Mouse (Mus musculus) gastrocnemius, postnatal 10 days (tissue): ENCODE measurements around the gene Ranbp6. TPM values are rescaled to one million over a fixed set of nuclear protein-coding genes. Genes with fewer than 3 reads are reported as not detected.
A peak's percentile ranks its signal among the peaks of the same experiment; 100 is the strongest.

Source experiments
- DNase-seq: peaks from one replicate; pipeline ENCODE4 v3.0.0; 2021; ENCODE audit warnings: mixed read lengths
- total RNA-seq, 2 experiments: library from RNA; stranded (reverse); gene quantifications; 2 replicates each; pipeline ENCODE4 v1.2.3; 2021

Gene Ranbp6
- total RNA-seq, 2 experiments from 2014 or later, result 8.0 to 9.0 TPM

DNA sequence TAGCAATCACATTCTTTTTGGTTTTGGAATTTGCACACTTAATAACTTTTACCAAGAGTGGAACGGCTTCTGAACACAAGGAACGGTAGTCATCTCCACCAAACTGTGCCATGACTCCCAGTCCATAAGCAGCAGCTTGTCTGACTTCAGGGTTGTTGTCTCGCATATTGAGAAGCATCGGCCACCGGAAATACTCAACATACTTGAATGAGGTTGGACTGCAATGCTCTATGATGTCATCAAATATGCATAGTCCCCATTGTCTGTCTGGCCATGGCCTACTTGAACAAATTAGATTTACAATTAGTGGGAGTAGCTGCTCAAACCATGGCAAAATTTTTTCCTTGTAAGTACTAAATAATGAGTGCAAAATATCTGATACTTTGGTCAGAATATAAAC, 2.8 kb downstream of the Ranbp6 start:
- no peak for DNase-seq

DNA sequence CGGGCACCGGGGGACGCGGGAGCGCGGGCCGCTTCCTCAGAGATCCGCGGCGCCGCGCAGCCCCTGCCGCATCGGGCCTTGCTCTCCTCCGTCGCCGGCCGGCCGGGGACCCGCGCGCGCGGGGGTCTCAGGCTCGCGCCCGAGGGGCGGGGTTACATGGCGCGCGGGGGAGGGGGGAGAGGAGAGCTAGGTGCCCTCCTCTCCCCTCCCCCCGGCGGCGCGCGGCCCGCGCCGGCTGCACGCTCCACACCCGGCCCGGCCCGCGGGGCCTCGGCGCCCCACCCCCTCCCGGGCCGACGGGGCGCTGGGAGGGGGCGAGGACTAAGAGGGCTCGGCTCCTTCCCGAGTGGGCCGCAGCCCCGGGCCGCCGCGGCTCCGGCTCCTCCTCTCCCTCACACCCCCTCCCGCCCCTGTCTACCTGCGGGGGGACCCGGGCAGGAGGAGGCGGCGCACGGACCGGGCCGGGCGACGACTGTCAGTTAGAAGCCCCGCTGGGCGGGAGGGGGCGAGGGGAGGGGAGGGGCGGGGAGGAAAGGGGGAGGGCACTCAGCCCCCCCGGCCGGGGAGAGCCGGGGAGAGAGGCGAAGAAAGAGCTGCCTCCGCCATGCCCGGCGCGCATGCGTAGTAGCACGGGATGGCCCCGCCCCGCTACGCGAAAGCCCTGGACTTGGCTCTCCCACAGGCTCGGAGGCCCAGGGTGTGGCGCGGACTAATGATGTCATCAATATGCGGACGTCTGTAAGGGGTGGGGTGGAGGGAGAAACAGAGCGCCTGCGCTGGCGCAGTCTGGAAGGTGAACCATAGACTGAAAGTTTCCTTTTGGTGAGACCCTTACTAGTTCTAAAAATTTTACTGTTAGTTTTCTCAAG, 6.6 kb downstream of the Ranbp6 start, which contains the start of gene 9930021J03Rik:
Gene 9930021J03Rik, minus strand, starts transcription at position 73 of the 869 bp plus-strand sequence.
- DNase-seq, result peak; percentile 99

DNA sequence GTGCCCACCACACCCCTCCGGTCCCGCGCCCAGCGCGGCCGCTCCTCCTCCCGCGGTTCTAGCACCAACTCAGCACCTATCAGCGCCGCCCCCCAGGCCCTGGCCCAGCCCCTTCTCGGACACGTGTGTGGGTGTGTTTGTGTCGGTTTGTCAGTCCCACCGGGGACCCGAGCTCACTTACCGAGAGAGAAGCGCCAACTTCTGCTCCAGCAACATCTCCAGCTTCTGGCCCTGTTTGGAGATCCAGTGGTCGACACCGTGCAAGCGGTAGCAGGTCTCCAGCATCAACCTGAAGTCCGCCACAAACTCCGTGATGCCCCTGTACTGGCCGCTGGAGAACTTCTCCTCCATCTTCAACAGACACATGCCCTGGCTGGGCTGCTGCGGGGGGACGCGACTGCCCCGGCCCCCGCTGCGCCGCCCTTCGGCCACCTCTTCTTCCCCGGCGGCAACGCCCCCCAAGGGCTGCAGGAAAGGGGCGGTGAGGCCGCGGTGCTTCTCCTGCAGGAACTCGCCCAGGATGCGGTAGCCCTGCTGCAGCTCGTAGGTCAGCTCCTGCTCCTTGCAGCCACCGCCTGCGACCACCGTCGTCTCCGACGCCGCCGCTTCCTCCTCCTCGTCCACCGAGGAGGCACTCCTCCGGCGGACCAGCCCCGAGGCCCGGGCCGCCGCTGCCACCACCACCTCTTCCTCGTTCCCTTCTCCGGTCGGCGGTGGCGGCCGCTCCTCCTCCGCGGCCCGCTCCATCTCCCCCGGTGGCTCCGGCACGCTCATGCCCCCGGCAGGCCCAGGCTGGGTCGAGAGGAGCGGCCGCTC, 7.5 kb downstream of the Ranbp6 start:
- DNase-seq, result peak; percentile 65

DNA sequence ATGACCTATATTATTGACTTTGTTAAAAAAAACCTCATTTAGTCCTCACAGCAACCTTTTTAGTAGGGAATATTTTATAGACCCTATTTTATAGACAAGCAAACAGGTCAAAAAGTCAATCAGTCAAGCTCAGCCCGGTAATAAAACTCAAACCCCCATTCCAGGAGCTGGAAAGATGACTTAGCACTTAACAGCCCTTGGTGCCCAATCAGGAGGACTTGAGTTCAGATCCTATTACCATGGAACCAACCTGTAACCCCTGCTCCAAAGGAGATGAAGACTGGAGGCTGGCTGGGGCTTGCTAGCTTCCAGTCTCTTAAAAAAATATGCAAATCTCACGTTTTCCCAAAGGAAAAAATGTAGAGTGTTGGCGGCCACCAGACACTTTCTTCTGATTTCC, 8.8 kb downstream of the Ranbp6 start:
- DNase-seq, result no peak

DNA sequence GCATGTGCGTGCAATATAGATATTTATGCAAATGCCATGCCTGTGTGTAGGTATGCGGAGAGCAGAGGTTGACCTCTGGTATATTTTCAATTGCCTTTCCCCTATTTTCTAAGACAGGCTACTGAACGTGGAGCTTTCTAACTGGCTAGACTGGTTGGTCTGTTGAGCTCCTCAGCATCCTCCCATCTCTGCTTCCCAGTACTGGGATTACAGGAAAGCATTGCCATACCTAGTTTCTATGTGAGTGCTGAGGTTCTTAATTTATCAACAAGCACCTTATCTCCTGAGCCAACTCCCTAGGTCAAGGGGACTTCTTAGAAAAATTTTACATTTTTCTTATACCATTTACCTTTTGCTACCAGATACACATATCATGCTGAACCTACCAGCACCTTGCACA, 15.4 kb downstream of the Ranbp6 start:
- no peak for DNase-seq

DNA sequence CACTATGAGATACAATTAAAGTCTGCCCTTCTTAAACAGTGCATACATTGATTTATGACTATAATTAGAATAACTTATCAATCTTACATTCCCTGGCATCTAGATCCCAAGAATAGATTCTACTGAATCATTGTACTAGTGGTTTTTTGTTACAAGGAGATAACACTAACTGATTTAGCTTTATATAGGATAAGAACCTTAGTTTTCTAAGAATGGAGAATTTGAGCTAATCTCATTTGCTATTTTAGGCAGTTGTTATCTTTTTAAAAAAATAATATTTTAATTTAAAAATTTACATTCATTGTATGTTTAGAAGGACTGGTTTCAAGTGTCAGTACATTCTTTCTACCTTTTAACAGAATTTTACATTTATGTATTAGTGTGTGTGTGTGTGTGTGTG, 24.8 kb downstream of the Ranbp6 start:
- no peak for DNase-seq

DNA sequence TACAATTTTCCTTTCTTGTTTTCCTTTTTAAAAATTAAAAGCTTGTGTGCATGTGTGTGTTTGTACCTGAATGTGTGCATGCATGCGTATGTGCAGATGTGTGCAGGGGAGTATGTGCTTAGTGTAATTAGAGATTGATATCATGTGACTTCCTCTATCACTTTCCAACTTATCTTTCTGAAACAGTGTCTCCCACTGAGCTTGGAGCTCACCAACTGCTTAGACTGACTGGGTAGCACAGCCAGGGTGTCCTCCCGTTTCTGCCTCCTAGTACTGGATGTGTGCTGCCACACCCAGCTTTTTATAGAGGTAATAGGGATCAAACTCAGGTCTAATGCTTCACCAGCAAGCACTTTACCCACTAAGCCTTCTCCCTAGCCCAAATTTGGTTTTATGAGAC, 29.9 kb downstream of the Ranbp6 start:
- no peak for DNase-seq

Other genes with a start within 250 kb of the Ranbp6 start
- gene Ermp1, start 164.6 kb downstream of the Ranbp6 start, total RNA-seq, result 10 to 100 TPM in 1 of 2 experiments, 1 to 10 TPM in 1; 9.7 to 10.3 TPM
- under 1 TPM in 1 of 2 experiments, not detected in 1; 0.45 TPM for gene Mlana, start 115.2 kb downstream of the Ranbp6 start, total RNA-seq
- 10 to 100 TPM; 12.4 to 16.1 TPM for gene 9930021J03Rik, start 7.0 kb downstream of the Ranbp6 start, total RNA-seq
- 1 to 10 TPM; 6.8 to 7.1 TPM for gene Il33, start 112.1 kb upstream of the Ranbp6 start, total RNA-seq
- gene Trpd52l3, start 190.8 kb upstream of the Ranbp6 start, total RNA-seq, result not detected
- 10 to 100 TPM; 15.7 to 23.4 TPM for gene Uhrf2, start 217.5 kb upstream of the Ranbp6 start, total RNA-seq